Comparison of ENCODE assay signal across 8 mouse cellular contexts in the genomic region with DNA sequence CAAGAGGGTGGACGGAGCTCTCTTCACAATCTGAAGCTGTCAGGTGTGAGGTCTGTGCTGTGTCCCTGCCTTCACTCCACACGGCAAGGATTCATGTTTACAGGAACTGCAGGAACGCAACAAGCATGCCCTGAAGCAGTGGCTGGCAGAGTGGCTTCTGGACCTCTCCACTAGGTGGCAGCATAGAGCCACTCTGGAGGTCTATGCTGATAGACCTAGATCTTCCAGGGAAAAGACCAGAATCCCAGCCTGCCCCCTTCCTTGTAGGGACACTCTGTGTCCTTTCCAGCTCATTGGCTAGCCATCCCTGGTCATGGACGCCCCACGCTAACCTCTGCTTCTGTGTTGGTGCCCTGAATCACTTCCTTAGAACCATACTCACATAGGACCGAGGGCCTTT.
DNase-seq lines count a peak whose midpoint lies in the region; ATAC-seq and TF ChIP-seq lines count a peak whose summit lies in the region.

No protein-coding gene starts in this region.

- no peaks in the 10 kb centered on the region for H3K79me3 ChIP-seq in C2C12 (ENCODE audit: low read depth)

- no peaks in the 10 kb centered on the region for H3K9me3 ChIP-seq in embryonic facial prominence, embryonic 15.5 days (replicated peaks)
- no peaks in the 10 kb centered on the region for H3K9me3 ChIP-seq in heart, embryonic 10.5 days
- H3K9me3 ChIP-seq in kidney, embryonic 14.5 days (ENCODE audit: control insufficient read depth, low read length) = no peaks in the 10 kb centered on the region
- no peaks in the 10 kb centered on the region for H3K9me3 ChIP-seq in limb, embryonic 14.5 days (ENCODE audit: control insufficient read depth, low read length)

- no peak overlapping the region for H3ac ChIP-seq in C2C12 (ENCODE audit: control insufficient read depth, insufficient read length, low read depth)

- peaks cover 61% of the 10 kb centered on the region for H3K36me3 ChIP-seq in C2C12 (ENCODE audit: control insufficient read depth, insufficient read depth)
- peaks cover 95% of the 10 kb centered on the region for H3K36me3 ChIP-seq in embryonic facial prominence, embryonic 15.5 days
- peaks cover 92% of the 10 kb centered on the region for H3K36me3 ChIP-seq in heart, embryonic 10.5 days
- H3K36me3 ChIP-seq in kidney, embryonic 14.5 days (ENCODE audit: control insufficient read depth, insufficient read depth, low read length) = peaks cover 86% of the 10 kb centered on the region
- H3K36me3 ChIP-seq in limb, embryonic 14.5 days (ENCODE audit: control insufficient read depth, insufficient read depth, low read length) = peaks cover 90% of the 10 kb centered on the region

- H3K27me3 ChIP-seq in C2C12 (ENCODE audit: control insufficient read depth, insufficient read depth, insufficient read length) = no peaks in the 10 kb centered on the region
- no peaks in the 10 kb centered on the region for H3K27me3 ChIP-seq in embryonic facial prominence, embryonic 15.5 days
- no peaks in the 10 kb centered on the region for H3K27me3 ChIP-seq in heart, embryonic 10.5 days (ENCODE audit: insufficient read depth, poor library complexity, severe bottlenecking)
- no peaks in the 10 kb centered on the region for H3K27me3 ChIP-seq in kidney, embryonic 14.5 days (ENCODE audit: control insufficient read depth, insufficient read depth, low read length)
- H3K27me3 ChIP-seq in limb, embryonic 14.5 days (ENCODE audit: control insufficient read depth, insufficient read depth, low read length) = no peaks in the 10 kb centered on the region

- no peak overlapping the region for H3K27ac ChIP-seq in bone marrow macrophage, adult 2 months (ENCODE audit: insufficient read depth, low read depth, low read length)
- no peak overlapping the region for H3K27ac ChIP-seq in embryonic facial prominence, embryonic 15.5 days (replicated peaks)
- H3K27ac ChIP-seq in heart, embryonic 10.5 days = no peak overlapping the region
- H3K27ac ChIP-seq in kidney, embryonic 14.5 days (ENCODE audit: low read depth, low read length) = no peak overlapping the region
- no peak overlapping the region for H3K27ac ChIP-seq in limb, embryonic 14.5 days (replicated peaks; ENCODE audit: low read depth, low read length)

- TF ChIP-seq CTCF in C2C12 (IDR thresholded peaks at IDR 0.05; ENCODE audit: control insufficient read depth, insufficient read depth, insufficient read length) = peak; percentile 84
- peak; percentile 88 for TF ChIP-seq CTCF in bone marrow macrophage, adult 2 months (IDR thresholded peaks at IDR 0.05; ENCODE audit: low read depth, low read length)

- no peaks in the 10 kb centered on the region for H3K79me2 ChIP-seq in C2C12 (ENCODE audit: control insufficient read depth, insufficient read depth)

- TF ChIP-seq POLR2A in bone marrow macrophage, adult 2 months (IDR thresholded peaks at IDR 0.05; ENCODE audit: borderline replicate concordance, low read depth, low read length) = no peak
- no peak for TF ChIP-seq POLR2A in limb, embryonic 14.5 days (IDR thresholded peaks at IDR 0.05; ENCODE audit: borderline replicate concordance, extremely low read depth, insufficient read depth, insufficient read length)

- WGBS in embryonic facial prominence, embryonic 15.5 days = 32% methylated on average over 6 of the region's 6 CpGs
- 28% methylated on average over 6 of the region's 6 CpGs for WGBS in heart, embryonic 10.5 days
- WGBS in kidney, embryonic 14.5 days = 31% methylated on average over 6 of the region's 6 CpGs
- WGBS in limb, embryonic 14.5 days = 33% methylated on average over 6 of the region's 6 CpGs

- no peak overlapping the region for H3K9ac ChIP-seq in embryonic facial prominence, embryonic 15.5 days
- no peak overlapping the region for H3K9ac ChIP-seq in kidney, embryonic 14.5 days (ENCODE audit: low read depth, low read length)
- no peak overlapping the region for H3K9ac ChIP-seq in limb, embryonic 14.5 days (ENCODE audit: low read depth, low read length, severe bottlenecking)

- H3K4me3 ChIP-seq in C2C12 (ENCODE audit: insufficient read depth, poor library complexity, severe bottlenecking) = no peak overlapping the region
- no peak overlapping the region for H3K4me3 ChIP-seq in bone marrow macrophage, adult 2 months (ENCODE audit: insufficient read depth, low read length)
- H3K4me3 ChIP-seq in embryonic facial prominence, embryonic 15.5 days (replicated peaks) = no peak overlapping the region
- no peak overlapping the region for H3K4me3 ChIP-seq in heart, embryonic 10.5 days
- H3K4me3 ChIP-seq in kidney, embryonic 14.5 days (ENCODE audit: low read length) = no peak overlapping the region
- no peak overlapping the region for H3K4me3 ChIP-seq in limb, embryonic 14.5 days (replicated peaks; ENCODE audit: low read length)

- peak; percentile 90 for DNase-seq in heart, embryonic 10.5 days (ENCODE audit: low spot score)
- DNase-seq in limb, embryonic 14.5 days (ENCODE audit: low spot score) = peak; percentile 91
- peak; percentile 55 to 76 for DNase-seq in spleen, postnatal 14 days (ENCODE audit: low spot score in 2 of 2)

- ATAC-seq in embryonic facial prominence, embryonic 15.5 days (ENCODE audit: insufficient number of reproducible peaks, low FRiP score, low TSS enrichment, low read depth) = peak; percentile 13; the same call in 1 of the 2 replicates
- ATAC-seq in kidney, embryonic 14.5 days (ENCODE audit: low FRiP score, low TSS enrichment) = peak; percentile 69
- ATAC-seq in limb, embryonic 14.5 days (ENCODE audit: low FRiP score, low read depth) = peak; percentile 76
- peak; percentile 33; the same call in 1 of the 2 replicates for ATAC-seq in monocyte, adult 5-6 weeks (replicated peaks; ENCODE audit: insufficient number of reproducible peaks, low FRiP score, low TSS enrichment, poor library complexity, severe bottlenecking)

- H3K4me1 ChIP-seq in bone marrow macrophage, adult 2 months (ENCODE audit: control insufficient read depth, insufficient read depth, low read length) = no peaks in the 10 kb centered on the region
- no peaks in the 10 kb centered on the region for H3K4me1 ChIP-seq in embryonic facial prominence, embryonic 15.5 days
- peaks cover 14% of the 10 kb centered on the region for H3K4me1 ChIP-seq in heart, embryonic 10.5 days
- no peaks in the 10 kb centered on the region for H3K4me1 ChIP-seq in kidney, embryonic 14.5 days (ENCODE audit: control insufficient read depth, insufficient read depth, low read length)
- H3K4me1 ChIP-seq in limb, embryonic 14.5 days (ENCODE audit: control insufficient read depth, insufficient read depth, low read length) = no peaks in the 10 kb centered on the region

- no peak overlapping the region for H3K4me2 ChIP-seq in embryonic facial prominence, embryonic 15.5 days (replicated peaks)
- no peak overlapping the region for H3K4me2 ChIP-seq in kidney, embryonic 14.5 days (replicated peaks; ENCODE audit: low read depth, low read length)
- H3K4me2 ChIP-seq in limb, embryonic 14.5 days (replicated peaks; ENCODE audit: low read depth, low read length, severe bottlenecking) = no peak overlapping the region

TF ChIP-seq in C2C12, 6 proteins besides CTCF, POLR2A, EP300 and RAD21:
- no peak for TF ChIP-seq MAX (IDR thresholded peaks at IDR 0.05)
- no peak for TF ChIP-seq MYOD1 (IDR thresholded peaks at IDR 0.05; ENCODE audit: control insufficient read depth, insufficient read length, low read depth)
- no peak for TF ChIP-seq MYOG (IDR thresholded peaks at IDR 0.05; ENCODE audit: control insufficient read depth, extremely low read depth, insufficient read length)
- TF ChIP-seq CEBPB (IDR thresholded peaks at IDR 0.05; ENCODE audit: low read depth) = no peak
- TF ChIP-seq FOSL1 (IDR thresholded peaks at IDR 0.05; ENCODE audit: insufficient read depth, low read length, poor library complexity, severe bottlenecking) = no peak
- no peak for TF ChIP-seq USF1 (IDR thresholded peaks at IDR 0.05; ENCODE audit: low read depth)

Comparison
In these comparisons a context has a peak if more than half of its experiments do, and no peak if none do; other contexts are left out.
1. ATAC-seq: peak in every context shown above with its lines; median percentile 76 in limb, embryonic 14.5 days; 69 in kidney, embryonic 14.5 days; 33 in monocyte, adult 5-6 weeks; 13 in embryonic facial prominence, embryonic 15.5 days.